Mouse (Mus musculus) intestine, embryonic 15.5 days (tissue): ENCODE data around the gene Mrps11. TPM values are rescaled to one million over a fixed set of nuclear protein-coding genes. Genes with fewer than 3 reads are reported as not detected.
A peak's percentile ranks its signal among the peaks of the same experiment; 100 is the strongest.

Experiments
- ATAC-seq: fragments of 200-750 bp; cut with Nextera tagmentation; 2 replicates; pipeline ENCODE4 v1.8.0; 2017; ENCODE audit warnings: moderate TSS enrichment, moderate library complexity
- H3K27ac ChIP-seq: fragments of 300-500 bp; sonication (generic); 2 replicates; pipeline ENCODE4 v1.5.1; 2015; ENCODE audit warnings: mild to moderate bottlenecking, inconsistent platforms
- H3K27me3 ChIP-seq: fragments of 300-500 bp; sonication (generic); replicated peaks from 2 replicates; pipeline ENCODE4 v1.6.1; 2015; ENCODE audit warnings: inconsistent platforms
- H3K36me3 ChIP-seq: fragments of 300-500 bp; sonication (generic); 2 replicates; pipeline ENCODE4 v1.6.1; 2015; ENCODE audit warnings: inconsistent platforms
- H3K4me1 ChIP-seq: fragments of 300-500 bp; sonication (generic); replicated peaks from 2 replicates; pipeline ENCODE4 v1.6.1; 2015; ENCODE audit warnings: inconsistent platforms
- H3K4me2 ChIP-seq: fragments of 300-500 bp; sonication (generic); replicated peaks from 2 replicates; pipeline ENCODE4 v1.6.1; 2015; ENCODE audit warnings: mild to moderate bottlenecking, inconsistent platforms
- H3K4me3 ChIP-seq: fragments of 300-500 bp; sonication (generic); replicated peaks from 2 replicates; pipeline ENCODE4 v1.5.1; 2015; ENCODE audit warnings: inconsistent platforms
- H3K9ac ChIP-seq: fragments of 300-500 bp; sonication (generic); 2 replicates; pipeline ENCODE4 v1.6.1; 2015; ENCODE audit warnings: inconsistent platforms
- H3K9me3 ChIP-seq: fragments of 300-500 bp; sonication (generic); 2 replicates; pipeline ENCODE4 v1.6.1; 2016; ENCODE audit warnings: inconsistent platforms
- WGBS: fragments of 180-500 bp; shearing (Covaris S2); methylation state at CpG from one replicate; pipeline ENCODE4 v1.1.7; 2015; 5-methylcytosine and 5-hydroxymethylcytosine counted together
- polyA plus RNA-seq: library from polyadenylated mRNA; unstranded; fragments of >200 nt; fragmentation: Nextera tagmentation; extraction: Ambion mirVana; gene quantifications from 2 replicates; pipeline ENCODE4 v1.2.1, GENCODE M21; 2015

Mrps11 gene
- polyA plus RNA-seq, 1 experiment from 2014 or later, result 58.9 TPM

DNA sequence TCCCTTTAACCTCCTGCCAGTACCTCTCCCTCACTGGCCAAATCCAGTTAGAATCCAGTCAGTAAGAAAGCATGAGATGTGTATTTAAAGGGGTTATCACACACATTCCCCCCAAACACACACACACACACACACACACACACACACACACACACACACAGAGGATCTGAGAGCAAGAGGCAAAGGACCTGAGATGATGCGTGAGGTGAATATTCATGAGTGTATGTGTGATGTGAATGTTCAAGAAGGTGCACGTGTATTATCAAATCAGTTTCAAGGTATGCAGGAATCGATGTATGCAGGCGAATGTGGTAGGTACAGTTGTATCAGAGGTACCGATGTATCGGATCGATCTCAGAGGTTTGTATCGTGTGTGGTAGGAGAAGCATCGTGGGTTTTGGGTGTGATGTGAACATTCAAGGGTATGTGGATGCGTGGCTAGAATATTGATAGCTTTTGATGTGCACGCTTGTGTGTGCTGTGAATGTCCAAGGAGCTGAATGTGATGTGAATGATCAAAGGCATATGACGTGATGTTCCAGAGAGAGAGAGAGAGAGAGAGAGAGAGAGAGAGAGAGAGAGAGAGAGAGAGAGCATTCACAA lies 14.9 kb upstream of the Mrps11 start:
- Histone ChIP-seq H3K9me3 (no peaks in the 10 kb centered on the region), H3K36me3 (no peaks in the 10 kb centered on the region), H3K4me3 (no peak overlapping the region), H3K4me2 (no peak overlapping the region), H3K9ac (no peak overlapping the region), H3K4me1 (0 out of 2 replicates have a peak, but pooled peaks cover 3% of the 10 kb centered on the region), H3K27ac (no peak overlapping the region), H3K27me3 (no peaks in the 10 kb centered on the region)
- 93% methylated on average over 12 of the region's 12 CpGs for WGBS
- ATAC-seq, result no peak

DNA sequence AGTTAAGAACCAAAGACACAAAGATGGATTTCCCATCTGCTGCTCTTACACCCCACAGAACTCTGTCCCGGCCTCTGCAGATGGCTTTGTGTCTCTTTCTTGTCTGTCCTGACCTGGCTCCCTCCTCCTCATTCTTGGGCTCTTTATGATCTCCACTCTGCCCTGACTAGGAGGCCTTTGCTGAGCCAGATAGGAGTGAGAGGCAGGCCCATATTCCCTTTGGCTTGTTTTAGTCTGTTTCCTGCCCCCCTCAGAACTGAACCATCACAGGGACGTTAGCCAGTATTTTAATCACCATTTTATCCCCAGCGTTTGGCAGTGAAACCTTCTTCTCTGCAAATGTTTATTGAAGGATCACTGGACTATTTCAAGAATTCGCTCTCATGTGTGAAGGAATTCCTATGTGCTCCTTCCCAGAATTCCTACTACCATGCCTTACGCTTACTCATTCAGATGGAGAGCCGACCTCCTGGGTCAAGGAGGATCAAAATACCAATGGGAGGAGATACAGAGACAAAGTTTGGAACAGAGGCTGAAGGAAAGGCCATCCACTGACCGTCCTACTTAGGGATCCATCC lies 13.8 kb upstream of the Mrps11 start:
- ATAC-seq, result 0 out of 2 replicates have a peak, but pooled peaks have one; percentile 39
- no peak overlapping the region for H3K4me2 ChIP-seq
- no peak overlapping the region for H3K4me3 ChIP-seq
- no peak overlapping the region for H3K27ac ChIP-seq
- WGBS, result 20% methylated on average over 7 of the region's 7 CpGs
- no peaks in the 10 kb centered on the region for H3K9me3 ChIP-seq
- no peak overlapping the region for H3K9ac ChIP-seq
- H3K27me3 ChIP-seq, result no peaks in the 10 kb centered on the region
- no peaks in the 10 kb centered on the region; the same call in 1 of the 2 replicates for H3K36me3 ChIP-seq
- 0 out of 2 replicates have a peak, but pooled peaks cover 3% of the 10 kb centered on the region for H3K4me1 ChIP-seq

- peaks cover 2% of the 10 kb centered on the region; the same call in 1 of the 2 replicates for H3K36me3 ChIP-seq
- H3K27me3 ChIP-seq, result no peaks in the 10 kb centered on the region
- H3K4me2 ChIP-seq, result no peak overlapping the region
- no peaks in the 10 kb centered on the region for H3K9me3 ChIP-seq
- H3K27ac ChIP-seq, result no peak overlapping the region
- H3K4me1 ChIP-seq, result 0 out of 2 replicates have a peak, but pooled peaks cover 3% of the 10 kb centered on the region
- no peak for ATAC-seq
- no peak overlapping the region for H3K4me3 ChIP-seq
- 90% methylated on average over 5 of the region's 5 CpGs for WGBS
- no peak overlapping the region for H3K9ac ChIP-seq
These were observed 12.0 kb upstream of the Mrps11 start for GRCm38 (mm10) chr7:78770936-78771335.

GRCm38 (mm10) chr7:78778741-78779140 lies 4.2 kb upstream of the Mrps11 start:
- Histone ChIP-seq H3K4me1 (peaks cover under 1% of the 10 kb centered on the region), H3K4me3 (no peak overlapping the region), H3K27me3 (no peaks in the 10 kb centered on the region), H3K36me3 (peaks cover 18% of the 10 kb centered on the region; the same call in 1 of the 2 replicates), H3K4me2 (no peak overlapping the region), H3K27ac (no peak overlapping the region), H3K9me3 (no peaks in the 10 kb centered on the region), H3K9ac (no peak overlapping the region)
- 88% methylated on average over 5 of the region's 5 CpGs for WGBS
- no peak for ATAC-seq

DNA sequence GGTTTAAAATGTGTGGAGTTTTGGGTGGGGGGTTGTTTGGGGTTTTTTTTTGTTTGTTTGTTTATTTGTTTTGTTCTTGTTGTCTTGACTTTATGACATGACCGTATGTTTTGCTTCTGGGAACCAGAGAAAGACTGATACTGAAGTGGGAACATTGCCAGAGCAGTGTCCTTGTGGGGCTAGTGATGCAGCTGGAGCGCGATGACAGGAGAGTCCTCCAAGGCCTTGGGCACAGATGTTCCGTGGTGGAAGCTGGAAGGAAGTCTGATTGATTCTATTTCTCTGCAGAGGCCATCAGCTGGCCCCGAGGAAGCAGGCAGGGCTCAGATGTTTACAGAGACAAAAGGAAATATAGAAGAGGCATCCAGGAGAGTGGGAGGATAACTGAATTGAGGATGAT lies 3.0 kb downstream of the Mrps11 start:
- Histone ChIP-seq H3K9me3 (no peaks in the 10 kb centered on the region), H3K36me3 (peaks cover 7% of the 10 kb centered on the region)

GRCm38 (mm10) chr7:78787793-78788380 lies 5.0 kb downstream of the Mrps11 start:
- Histone ChIP-seq H3K4me3 (no peak overlapping the region), H3K36me3 (peaks cover 7% of the 10 kb centered on the region), H3K4me1 (0 out of 2 replicates have a peak, but pooled peaks cover 3% of the 10 kb centered on the region), H3K9me3 (no peaks in the 10 kb centered on the region), H3K27me3 (no peaks in the 10 kb centered on the region), H3K9ac (no peak overlapping the region), H3K4me2 (no peak overlapping the region), H3K27ac (no peak overlapping the region)
- ATAC-seq, result no peak
- 88% methylated on average over 12 of the region's 12 CpGs for WGBS

More for the DNA sequence above, 3.0 kb downstream of the Mrps11 start:
- no peak overlapping the region for H3K9ac ChIP-seq
- H3K4me2 ChIP-seq, result no peak overlapping the region
- peaks cover 3% of the 10 kb centered on the region for H3K4me1 ChIP-seq
- WGBS, result 72% methylated on average over 5 of the region's 5 CpGs
- H3K4me3 ChIP-seq, result no peak overlapping the region
- H3K27me3 ChIP-seq, result no peaks in the 10 kb centered on the region
- H3K27ac ChIP-seq, result no peak overlapping the region
- no peak for ATAC-seq

GRCm38 (mm10) chr7:78791359-78792222 lies 8.7 kb downstream of the Mrps11 start:
- Histone ChIP-seq H3K4me1 (no peaks in the 10 kb centered on the region), H3K27me3 (no peaks in the 10 kb centered on the region), H3K4me2 (no peak overlapping the region), H3K4me3 (no peak overlapping the region), H3K36me3 (peaks cover 7% of the 10 kb centered on the region), H3K27ac (no peak overlapping the region), H3K9me3 (no peaks in the 10 kb centered on the region), H3K9ac (no peak overlapping the region)
- peak; percentile 71 for ATAC-seq
- 81% methylated on average over 15 of the region's 15 CpGs for WGBS

- no peak overlapping the region for H3K9ac ChIP-seq
- peaks cover 5% of the 10 kb centered on the region for H3K36me3 ChIP-seq
These were observed 11.1 kb downstream of the Mrps11 start for GRCm38 (mm10) chr7:78793895-78794570.

GRCm38 (mm10) chr7:78794571-78795092 lies 11.7 kb downstream of the Mrps11 start:
- H3K4me2 ChIP-seq, result no peak overlapping the region
- no peaks in the 10 kb centered on the region for H3K4me1 ChIP-seq
- H3K4me3 ChIP-seq, result no peak overlapping the region
- ATAC-seq, result no peak
- 79% methylated on average over 6 of the region's 6 CpGs for WGBS
- H3K9ac ChIP-seq, result no peak overlapping the region
- peaks cover 5% of the 10 kb centered on the region for H3K36me3 ChIP-seq
- no peaks in the 10 kb centered on the region for H3K27me3 ChIP-seq
- H3K27ac ChIP-seq, result no peak overlapping the region
- no peaks in the 10 kb centered on the region for H3K9me3 ChIP-seq

More at GRCm38 (mm10) chr7:78793895-78794570, 11.1 kb downstream of the Mrps11 start:
- ATAC-seq, result no peak
- no peaks in the 10 kb centered on the region for H3K9me3 ChIP-seq
- no peak overlapping the region for H3K4me3 ChIP-seq
- no peaks in the 10 kb centered on the region for H3K4me1 ChIP-seq
- no peaks in the 10 kb centered on the region for H3K27me3 ChIP-seq
- 85% methylated on average over 13 of the region's 13 CpGs for WGBS
- H3K27ac ChIP-seq, result no peak overlapping the region
- H3K4me2 ChIP-seq, result no peak overlapping the region

- no peak for ATAC-seq
- Histone ChIP-seq H3K27me3 (no peaks in the 10 kb centered on the region), H3K4me1 (no peaks in the 10 kb centered on the region), H3K4me3 (no peak overlapping the region), H3K27ac (no peak overlapping the region), H3K4me2 (no peak overlapping the region), H3K36me3 (no peaks in the 10 kb centered on the region), H3K9ac (no peak overlapping the region), H3K9me3 (no peaks in the 10 kb centered on the region)
- 79% methylated on average over 3 of the region's 3 CpGs for WGBS
These were observed 13.7 kb downstream of the Mrps11 start for GRCm38 (mm10) chr7:78796624-78797023.

GRCm38 (mm10) chr7:78797843-78798455 lies 15.0 kb downstream of the Mrps11 start:
- Histone ChIP-seq H3K36me3 (no peaks in the 10 kb centered on the region), H3K4me1 (no peaks in the 10 kb centered on the region), H3K9ac (no peak overlapping the region), H3K27ac (no peak overlapping the region), H3K4me3 (no peak overlapping the region), H3K4me2 (no peak overlapping the region), H3K27me3 (no peaks in the 10 kb centered on the region), H3K9me3 (no peaks in the 10 kb centered on the region)
- no peak for ATAC-seq
- WGBS, result 67% methylated on average over 8 of the region's 9 CpGs
